In genomic region chr17:67008137-67008536, GRCm38 (mm10) we compare ENCODE assay signal across 11 mouse cellular contexts.
"Had no signal": no experiment of that assay in that cellular context is flagged by ENCODE, and none has a peak within 500 bp of the region (broad histone marks: within the 10 kb centered on the region; RNA-seq: fewer than 3 reads in every experiment).

No protein-coding gene starts in this region.

- H3K9me3 ChIP-seq: limb, embryonic 12.5 days; neural tube, embryonic 13.5 days had no signal

- DNase-seq: kidney, postnatal 14 days; lung, adult 18-20 months; right cerebral cortex, postnatal 4 days; spleen, adult 18-20 months; thymus, adult 18-20 months; thymus, postnatal 14 days had no signal

- H3K27ac ChIP-seq: kidney, embryonic 15.5 days; limb, embryonic 12.5 days; liver, embryonic 14.5 days had no signal

- H3K4me1 ChIP-seq: kidney, embryonic 15.5 days; limb, embryonic 12.5 days had no signal

- H3K9ac ChIP-seq: kidney, embryonic 15.5 days; limb, embryonic 12.5 days; liver, embryonic 14.5 days; neural tube, embryonic 13.5 days had no signal

- H3K36me3 ChIP-seq: limb, embryonic 12.5 days; neural tube, embryonic 13.5 days had no signal

- H3K4me3 ChIP-seq: kidney, embryonic 15.5 days; limb, embryonic 12.5 days; neural tube, embryonic 13.5 days had no signal

- ATAC-seq: midbrain, embryonic 16.5 days had no signal

- H3K27me3 ChIP-seq: kidney, embryonic 15.5 days; limb, embryonic 12.5 days; neural tube, embryonic 13.5 days had no signal

- H3K4me2 ChIP-seq: kidney, embryonic 15.5 days; limb, embryonic 12.5 days; neural tube, embryonic 13.5 days had no signal
